Mouse (Mus musculus): ENCODE data around the gene Tspan18. TPM values are rescaled to one million over a fixed set of nuclear protein-coding genes. Genes with fewer than 3 reads are reported as not detected.

Gene Tspan18
- polyA plus RNA-seq, 1 experiment from 2014 or later = 16.4 TPM

DNA sequence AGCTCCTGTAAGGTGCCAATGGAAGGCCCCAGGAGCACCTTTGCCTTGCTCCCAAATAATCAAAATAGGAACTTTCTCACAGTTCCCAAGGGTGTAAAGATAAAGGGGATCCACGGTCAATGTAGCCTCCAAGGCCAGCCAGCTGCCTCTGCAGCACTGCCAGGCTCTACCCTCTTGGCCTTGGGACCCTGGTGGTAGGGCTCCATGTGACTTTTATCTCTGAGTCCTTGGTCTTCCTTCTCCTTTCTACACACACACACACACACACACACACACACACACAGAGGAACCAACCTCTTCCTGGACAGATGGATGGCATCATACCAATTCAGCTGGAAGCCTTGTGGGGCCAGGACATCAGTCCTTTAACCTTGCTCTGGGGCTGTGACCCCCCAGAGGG lies 102.2 kb downstream of the Tspan18 start:
- no peaks in the 10 kb centered on the region for H3K36me3 ChIP-seq
- H3K9me3 ChIP-seq = no peaks in the 10 kb centered on the region; the same call in 1 of the 2 replicates
- peaks cover 35% of the 10 kb centered on the region for H3K4me1 ChIP-seq (replicated peaks)
- no peak overlapping the region for H3K9ac ChIP-seq (replicated peaks)
- H3K4me3 ChIP-seq (replicated peaks) = no peak overlapping the region
- H3K4me2 ChIP-seq = no peak overlapping the region
- no peak overlapping the region for H3K27ac ChIP-seq
- WGBS = 60% methylated on average over 1 of the region's 1 CpGs
- ATAC-seq (ENCODE audit: insufficient number of reproducible peaks, insufficient read depth, low FRiP score, low TSS enrichment, low read depth) = no peak
- peaks cover 2% of the 10 kb centered on the region; the same call in 1 of the 2 replicates for H3K27me3 ChIP-seq

DNA sequence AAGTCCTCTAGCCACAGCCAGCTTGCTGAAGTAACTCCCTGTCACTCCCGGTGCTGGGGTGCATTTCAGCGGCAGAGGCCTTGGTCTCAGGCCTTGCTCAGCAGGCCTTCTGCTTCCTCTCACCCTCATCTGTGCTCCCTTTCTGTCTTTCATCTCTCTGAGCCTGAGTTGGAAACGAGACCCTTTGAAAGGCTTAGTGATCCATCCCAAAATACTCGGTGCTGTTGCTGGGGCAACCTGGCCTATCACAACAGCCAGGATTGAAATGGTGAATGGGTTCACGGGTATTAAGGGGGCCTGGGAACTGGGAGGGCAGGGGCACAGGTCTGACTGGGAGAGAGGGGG lies 105.9 kb downstream of the Tspan18 start:
- WGBS = 8% methylated on average over 5 of the region's 5 CpGs
- H3K9me3 ChIP-seq = no peaks in the 10 kb centered on the region
- H3K27ac ChIP-seq = peak overlapping the region; percentile 70

DNA sequence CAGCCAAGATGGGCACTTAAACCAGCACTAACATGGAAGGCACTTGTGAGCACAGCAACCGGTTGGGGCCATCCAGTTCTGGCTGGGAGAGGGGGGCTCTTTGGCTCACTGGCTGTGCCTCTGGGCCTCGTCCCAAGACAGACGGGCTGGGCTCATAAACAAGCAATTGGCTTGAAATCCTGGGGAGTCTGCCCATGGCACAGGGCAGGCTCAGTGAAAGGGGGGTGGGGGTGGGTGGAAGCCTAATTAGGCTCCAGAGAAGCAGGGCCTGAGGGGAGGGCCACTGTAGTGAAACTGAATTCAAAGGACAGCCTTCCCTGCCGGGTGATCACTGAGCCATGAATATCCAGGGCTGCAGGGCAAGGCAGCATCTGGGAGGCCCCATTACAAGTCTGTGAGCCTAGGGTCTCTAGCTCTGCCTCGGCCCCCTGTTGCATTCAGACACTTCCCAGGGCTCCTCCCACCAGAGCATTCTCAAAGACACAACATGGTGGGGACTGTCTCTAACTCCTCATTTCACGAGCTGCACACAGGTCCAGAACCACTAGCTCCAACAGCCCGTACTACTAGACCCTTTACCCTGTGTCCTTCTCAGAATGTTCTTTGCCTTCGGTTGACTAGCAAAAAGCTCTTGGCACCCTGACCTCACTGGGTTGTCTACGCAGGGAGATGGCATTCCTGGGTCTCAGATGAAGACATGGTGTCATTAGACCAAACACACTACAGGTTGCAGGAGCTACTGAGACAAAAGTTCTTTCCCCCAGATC lies 106.4 kb downstream of the Tspan18 start:
- no peaks in the 10 kb centered on the region for H3K36me3 ChIP-seq
- WGBS = 28% methylated on average over 9 of the region's 9 CpGs
- H3K4me1 ChIP-seq (replicated peaks) = peaks cover 36% of the 10 kb centered on the region
- peak; percentile 63; the same call in 1 of the 2 replicates for ATAC-seq (ENCODE audit: insufficient number of reproducible peaks, insufficient read depth, low FRiP score, low TSS enrichment, low read depth)
- no peak overlapping the region for H3K4me3 ChIP-seq (replicated peaks)
- peaks cover 15% of the 10 kb centered on the region; the same call in 1 of the 2 replicates for H3K27me3 ChIP-seq
- H3K27ac ChIP-seq = peak overlapping the region; percentile 70
- H3K9me3 ChIP-seq = no peaks in the 10 kb centered on the region
- peak overlapping the region; percentile 30; the same call in 1 of the 2 replicates for H3K4me2 ChIP-seq
- no peak overlapping the region for H3K9ac ChIP-seq (replicated peaks)

More for the DNA sequence above, 105.9 kb downstream of the Tspan18 start:
- no peak for ATAC-seq (ENCODE audit: insufficient number of reproducible peaks, insufficient read depth, low FRiP score, low TSS enrichment, low read depth)
- peaks cover 36% of the 10 kb centered on the region for H3K4me1 ChIP-seq (replicated peaks)
- no peaks in the 10 kb centered on the region for H3K36me3 ChIP-seq
- no peak overlapping the region for H3K9ac ChIP-seq (replicated peaks)
- no peak overlapping the region for H3K4me2 ChIP-seq
- H3K27me3 ChIP-seq = peaks cover 15% of the 10 kb centered on the region; the same call in 1 of the 2 replicates
- no peak overlapping the region for H3K4me3 ChIP-seq (replicated peaks)

DNA sequence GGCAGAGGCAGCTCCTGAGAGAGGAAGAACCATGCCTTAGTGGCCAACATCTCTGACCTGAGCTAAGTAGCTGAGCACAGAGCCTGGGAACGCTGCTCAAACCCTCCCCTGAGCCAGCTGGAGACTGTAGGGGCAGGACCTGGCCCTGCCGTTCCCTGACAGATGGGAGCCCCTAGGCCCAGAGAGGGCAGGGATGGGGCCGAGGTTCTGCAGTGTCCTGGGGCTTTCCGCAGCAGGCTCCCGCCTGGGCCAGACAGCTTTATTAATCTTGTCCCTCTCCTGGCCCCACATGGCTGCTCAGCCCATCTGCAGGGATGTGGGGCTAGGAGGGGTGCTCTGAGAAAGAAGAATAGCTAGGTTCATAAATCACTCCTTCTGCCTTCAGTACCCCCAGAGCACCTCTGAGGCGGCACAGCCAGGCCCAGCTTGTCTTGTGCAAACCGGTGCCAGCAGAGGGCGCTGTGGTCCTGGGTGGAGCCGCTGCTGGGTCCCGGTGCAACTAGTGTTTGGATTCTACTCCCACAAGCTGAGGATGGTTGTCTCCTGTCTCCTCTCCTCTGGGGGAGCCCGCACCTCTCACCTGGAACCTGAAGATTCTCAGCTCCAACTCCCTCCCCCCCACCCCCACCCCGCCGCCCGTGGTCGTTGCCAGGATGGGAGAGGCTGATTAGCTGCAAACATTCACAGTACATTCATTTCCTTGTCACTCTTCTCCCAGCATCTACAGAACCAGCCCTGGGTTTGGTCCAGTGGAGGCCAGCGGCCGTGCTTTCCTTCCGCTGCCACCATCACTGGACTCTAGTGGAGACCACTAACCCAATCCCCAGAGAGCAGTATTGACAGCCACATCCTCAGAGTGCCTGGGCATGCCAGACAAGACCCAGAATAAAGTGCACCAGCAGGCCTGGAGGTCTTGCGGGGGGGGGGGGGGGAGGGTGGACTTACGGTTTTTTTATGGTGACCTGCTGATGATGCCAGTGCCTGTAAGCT lies 107.4 kb downstream of the Tspan18 start:
- 6% methylated on average over 20 of the region's 20 CpGs for WGBS
- peaks cover 15% of the 10 kb centered on the region; the same call in 1 of the 2 replicates for H3K27me3 ChIP-seq
- H3K36me3 ChIP-seq = peaks cover 3% of the 10 kb centered on the region
- peak; percentile 67 for ATAC-seq (ENCODE audit: insufficient number of reproducible peaks, insufficient read depth, low FRiP score, low TSS enrichment, low read depth)
- H3K9ac ChIP-seq (replicated peaks) = no peak overlapping the region
- no peak overlapping the region for H3K4me3 ChIP-seq (replicated peaks)
- peak overlapping the region; percentile 30 for H3K4me2 ChIP-seq
- H3K9me3 ChIP-seq = no peaks in the 10 kb centered on the region
- H3K4me1 ChIP-seq (replicated peaks) = peaks cover 30% of the 10 kb centered on the region
- H3K27ac ChIP-seq = peak overlapping the region; percentile 70

DNA sequence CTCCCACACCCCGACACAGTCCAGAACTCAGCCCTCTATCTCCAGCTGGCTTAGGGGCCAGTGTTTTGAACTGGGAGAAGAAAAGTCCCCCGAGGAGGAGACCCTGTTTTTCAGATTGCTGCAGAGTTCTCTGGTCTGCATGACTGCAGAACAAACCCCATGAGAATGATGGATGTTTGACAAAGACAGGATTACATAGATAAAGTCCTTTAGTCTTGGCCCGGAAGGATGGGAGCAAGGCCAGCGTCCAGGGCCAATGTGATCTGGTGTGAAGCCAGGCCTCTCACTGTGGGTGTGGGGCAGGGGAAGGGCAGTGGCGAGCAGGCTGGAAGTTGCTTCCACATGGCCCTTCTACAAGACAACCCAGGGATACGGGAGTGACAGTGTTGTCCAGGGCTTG lies 110.8 kb downstream of the Tspan18 start:
- 65% methylated on average over 6 of the region's 6 CpGs for WGBS
- peaks cover 6% of the 10 kb centered on the region for H3K36me3 ChIP-seq
- H3K4me2 ChIP-seq = no peak overlapping the region
- no peak for ATAC-seq (ENCODE audit: insufficient number of reproducible peaks, insufficient read depth, low FRiP score, low TSS enrichment, low read depth)
- no peak overlapping the region for H3K9ac ChIP-seq (replicated peaks)
- H3K9me3 ChIP-seq = no peaks in the 10 kb centered on the region
- H3K27me3 ChIP-seq = peaks cover 15% of the 10 kb centered on the region; the same call in 1 of the 2 replicates
- no peak overlapping the region for H3K4me3 ChIP-seq (replicated peaks)
- H3K27ac ChIP-seq = no peak overlapping the region
- peaks cover 23% of the 10 kb centered on the region for H3K4me1 ChIP-seq (replicated peaks)

DNA sequence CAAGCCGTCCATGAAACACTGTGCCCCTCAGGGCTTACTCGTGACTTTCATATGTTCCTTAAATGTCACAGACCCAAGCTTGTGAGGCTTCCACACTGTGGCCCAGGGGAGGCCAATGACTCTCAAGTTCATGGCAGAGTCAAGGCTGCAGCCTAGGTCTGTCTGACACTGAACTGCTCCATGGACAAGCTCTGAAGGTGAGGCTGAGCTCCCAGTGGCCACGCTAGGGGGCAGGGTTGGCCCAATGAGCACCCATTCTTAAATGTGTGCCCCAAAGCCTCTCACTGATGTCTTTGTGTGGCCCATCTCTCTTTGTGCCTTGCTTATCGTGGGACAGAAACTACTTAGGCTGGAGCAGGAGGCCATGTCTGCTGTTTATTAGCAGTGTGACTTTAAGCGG lies 113.9 kb downstream of the Tspan18 start:
- H3K4me2 ChIP-seq = no peak overlapping the region
- no peak overlapping the region for H3K9ac ChIP-seq (replicated peaks)
- H3K36me3 ChIP-seq = peaks cover 6% of the 10 kb centered on the region
- WGBS = 54% methylated on average over 5 of the region's 5 CpGs
- ATAC-seq (ENCODE audit: insufficient number of reproducible peaks, insufficient read depth, low FRiP score, low TSS enrichment, low read depth) = no peak
- no peak overlapping the region for H3K4me3 ChIP-seq (replicated peaks)
- no peaks in the 10 kb centered on the region for H3K9me3 ChIP-seq
- H3K27ac ChIP-seq = no peak overlapping the region
- peaks cover 9% of the 10 kb centered on the region; the same call in 1 of the 2 replicates for H3K27me3 ChIP-seq
- peaks cover 15% of the 10 kb centered on the region for H3K4me1 ChIP-seq (replicated peaks)

DNA sequence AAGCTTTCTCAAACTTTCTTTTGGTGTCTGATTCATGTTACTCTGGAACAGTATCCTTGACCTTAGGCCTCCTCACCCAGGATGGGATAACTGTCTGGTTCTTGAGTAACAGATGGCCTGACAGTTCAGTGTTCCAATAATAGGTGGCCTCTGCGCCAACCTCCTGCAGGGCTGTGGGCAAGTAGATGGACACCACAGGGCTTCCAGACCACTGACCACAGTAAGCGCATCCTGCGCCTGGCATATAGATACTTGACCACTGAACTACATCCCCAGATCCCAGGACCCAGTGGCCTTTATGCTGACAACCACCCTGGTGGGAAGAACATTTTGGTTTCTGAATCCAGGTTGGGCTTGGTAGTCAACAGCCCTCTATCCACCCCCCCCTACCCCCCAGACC lies 114.7 kb downstream of the Tspan18 start:
- 99% methylated on average over 3 of the region's 3 CpGs for WGBS
- no peak overlapping the region for H3K27ac ChIP-seq

DNA sequence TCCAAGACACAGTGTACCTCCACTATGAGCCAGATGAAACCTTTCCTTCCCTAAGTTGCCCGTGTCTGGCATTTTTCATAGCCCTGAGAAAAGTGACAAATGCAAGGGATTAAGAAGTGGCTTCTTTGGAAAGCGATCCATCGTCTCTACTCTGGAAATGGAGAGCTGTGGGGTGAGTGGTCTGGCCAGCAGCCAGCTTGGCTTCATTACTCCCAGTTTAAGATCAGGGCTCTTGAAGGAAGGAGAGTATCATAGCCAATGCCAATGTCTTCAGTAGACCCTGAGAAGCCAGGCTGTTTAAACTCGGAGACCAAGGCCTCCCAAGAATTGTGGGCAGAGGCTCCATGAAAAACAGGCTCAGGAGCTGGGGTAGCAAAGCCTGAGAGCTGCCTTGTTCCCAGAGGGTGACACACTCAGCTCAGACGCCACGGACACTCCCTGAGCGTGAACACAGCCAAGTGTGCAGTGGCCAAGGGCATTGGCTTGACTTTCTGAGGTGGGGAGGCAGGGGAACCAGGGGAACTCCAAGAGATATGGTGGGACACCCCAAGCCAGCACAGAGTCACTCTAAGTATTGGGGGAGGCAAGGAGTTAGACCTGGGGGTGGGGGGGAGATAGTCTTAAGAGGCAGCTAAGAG lies 115.8 kb downstream of the Tspan18 start:
- Histone ChIP-seq H3K36me3 (peaks cover 6% of the 10 kb centered on the region), H3K9me3 (no peaks in the 10 kb centered on the region), H3K4me3 (replicated peaks) (no peak overlapping the region), H3K9ac (replicated peaks) (no peak overlapping the region), H3K27ac (no peak overlapping the region), H3K4me1 (replicated peaks) (peaks cover 15% of the 10 kb centered on the region), H3K27me3 (no peaks in the 10 kb centered on the region), H3K4me2 (no peak overlapping the region)
- ATAC-seq (ENCODE audit: insufficient number of reproducible peaks, insufficient read depth, low FRiP score, low TSS enrichment, low read depth) = no peak
- 81% methylated on average over 7 of the region's 7 CpGs for WGBS

More for the DNA sequence above, 114.7 kb downstream of the Tspan18 start:
- ATAC-seq (ENCODE audit: insufficient number of reproducible peaks, insufficient read depth, low FRiP score, low TSS enrichment, low read depth) = no peak
- H3K27me3 ChIP-seq = 0 out of 2 replicates have a peak, but pooled peaks cover 4% of the 10 kb centered on the region
- H3K4me2 ChIP-seq = no peak overlapping the region
- H3K9ac ChIP-seq (replicated peaks) = no peak overlapping the region
- no peak overlapping the region for H3K4me3 ChIP-seq (replicated peaks)
- H3K36me3 ChIP-seq = peaks cover 6% of the 10 kb centered on the region
- H3K9me3 ChIP-seq = no peaks in the 10 kb centered on the region
- H3K4me1 ChIP-seq (replicated peaks) = peaks cover 15% of the 10 kb centered on the region

DNA sequence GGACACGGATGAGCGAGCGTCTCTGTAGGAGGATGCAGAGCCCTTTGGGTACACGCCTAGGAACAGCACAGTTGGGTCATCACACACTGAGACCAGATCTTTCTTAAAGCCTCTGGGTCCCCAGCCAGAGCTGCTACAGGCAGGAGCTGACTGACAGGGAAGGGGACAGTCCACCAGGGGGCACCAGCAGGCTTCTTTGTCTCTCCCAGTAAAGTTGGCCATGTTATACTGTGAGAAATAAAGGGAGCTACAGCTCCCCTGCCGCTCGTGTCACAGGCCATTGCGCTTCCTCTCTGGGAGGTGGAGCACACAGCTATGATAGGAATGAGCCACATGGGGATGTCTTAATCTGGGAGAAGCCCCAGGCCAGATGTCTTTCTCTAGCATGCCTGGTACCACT lies 117.3 kb downstream of the Tspan18 start:
- 0 out of 2 replicates have a peak overlapping the region, but pooled peaks have one; percentile 17 for H3K27ac ChIP-seq
- H3K9ac ChIP-seq (replicated peaks) = no peak overlapping the region
- H3K9me3 ChIP-seq = no peaks in the 10 kb centered on the region
- WGBS = 19% methylated on average over 7 of the region's 7 CpGs
- no peaks in the 10 kb centered on the region for H3K27me3 ChIP-seq
- no peak overlapping the region for H3K4me3 ChIP-seq (replicated peaks)
- peak; percentile 43 for ATAC-seq (ENCODE audit: insufficient number of reproducible peaks, insufficient read depth, low FRiP score, low TSS enrichment, low read depth)
- peaks cover 15% of the 10 kb centered on the region for H3K4me1 ChIP-seq (replicated peaks)
- peaks cover 4% of the 10 kb centered on the region for H3K36me3 ChIP-seq
- H3K4me2 ChIP-seq = no peak overlapping the region

DNA sequence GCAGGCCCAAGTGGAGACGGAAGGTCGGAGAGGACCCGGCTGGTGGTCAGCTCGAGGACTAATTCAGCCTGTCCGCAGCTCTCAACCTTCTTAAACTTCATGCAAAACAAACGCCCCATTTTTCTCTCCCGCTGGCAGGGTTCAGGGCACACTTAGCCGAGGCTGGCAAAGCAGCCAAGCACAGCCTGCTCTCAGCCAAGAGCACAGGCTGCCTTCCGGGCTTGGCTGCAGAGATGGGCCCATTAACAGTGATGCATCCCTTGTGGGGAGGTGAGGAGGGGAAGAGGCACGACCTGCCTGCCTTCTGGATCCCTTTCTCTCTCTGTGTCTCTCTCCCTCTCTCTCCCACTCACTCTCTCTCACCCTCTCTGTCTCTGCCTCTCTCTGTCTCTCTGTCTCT lies 118.5 kb downstream of the Tspan18 start:
- no peak overlapping the region; the same call in 1 of the 2 replicates for H3K9ac ChIP-seq (replicated peaks)
- no peak overlapping the region for H3K4me3 ChIP-seq (replicated peaks)
- no peak overlapping the region for H3K27ac ChIP-seq
- no peak overlapping the region for H3K4me2 ChIP-seq
- 75% methylated on average over 10 of the region's 10 CpGs for WGBS
- H3K9me3 ChIP-seq = no peaks in the 10 kb centered on the region
- no peaks in the 10 kb centered on the region for H3K27me3 ChIP-seq
- H3K4me1 ChIP-seq (replicated peaks) = peaks cover 15% of the 10 kb centered on the region
- peaks cover 10% of the 10 kb centered on the region; the same call in 1 of the 2 replicates for H3K36me3 ChIP-seq
- ATAC-seq (ENCODE audit: insufficient number of reproducible peaks, insufficient read depth, low FRiP score, low TSS enrichment, low read depth) = no peak

Measured in limb, embryonic 12.5 days (tissue).